Mouse (Mus musculus) sigmoid colon, adult 10 weeks (tissue): ENCODE data around the gene Mbd4. TPM values are rescaled to one million over a fixed set of nuclear protein-coding genes. Genes with fewer than 3 reads are reported as not detected.

ENCODE experiments used
- polyA plus RNA-seq: library from polyadenylated mRNA; stranded (reverse); fragments of 350-450 nt; fragmentation: Illumina TruSeq; extraction: RNeasy Lipid Tissue Mini Kit (QIAGEN cat#74804); gene quantifications from one replicate; pipeline ENCODE4 v1.2.3, GENCODE M21; 2014; ENCODE audit warnings: low read depth, low replicate concordance

Mbd4 gene
- polyA plus RNA-seq = 7.8 TPM

DNA sequence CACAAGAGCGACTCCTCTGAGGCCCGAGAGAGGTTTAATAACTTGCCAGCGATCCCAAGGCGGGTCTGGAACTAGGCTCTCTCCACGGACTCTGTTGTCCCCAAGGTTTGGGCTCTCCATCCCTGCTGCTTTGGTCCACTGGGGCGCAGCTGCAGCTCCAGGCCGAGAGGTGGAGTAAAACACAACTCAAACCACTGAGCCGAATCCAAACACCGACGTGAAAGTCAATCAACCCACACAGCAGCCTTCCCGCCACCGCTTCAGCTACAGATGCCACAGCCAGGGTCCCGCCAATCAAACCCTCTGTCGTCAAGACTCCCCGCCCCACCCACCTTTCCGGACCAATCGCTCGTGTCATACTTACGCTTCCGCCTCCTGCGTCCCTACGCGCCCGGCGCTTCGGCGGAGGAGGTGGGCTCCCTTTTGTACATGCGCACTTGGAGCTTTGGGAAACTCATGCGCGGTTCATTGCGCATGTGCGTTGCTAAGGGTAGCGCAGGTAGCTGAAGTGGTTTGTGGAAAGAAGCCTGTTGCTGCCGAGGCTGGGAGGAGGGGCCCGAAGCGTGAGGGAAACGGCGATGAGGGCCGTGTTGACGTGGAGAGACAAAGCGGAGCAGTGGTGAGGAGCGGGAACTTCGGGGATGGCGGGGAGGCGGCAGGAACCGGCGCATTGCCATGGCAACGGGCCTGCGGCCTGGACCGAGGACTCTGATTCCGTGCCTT lies at the start of gene Mbd4, which contains the start of gene Ift122:
TSS of gene Mbd4 (minus strand) at position 281 of the 723 bp plus-strand sequence.
TSS of gene Ift122 (plus strand) at position 380 of the 723 bp plus-strand sequence.

DNA sequence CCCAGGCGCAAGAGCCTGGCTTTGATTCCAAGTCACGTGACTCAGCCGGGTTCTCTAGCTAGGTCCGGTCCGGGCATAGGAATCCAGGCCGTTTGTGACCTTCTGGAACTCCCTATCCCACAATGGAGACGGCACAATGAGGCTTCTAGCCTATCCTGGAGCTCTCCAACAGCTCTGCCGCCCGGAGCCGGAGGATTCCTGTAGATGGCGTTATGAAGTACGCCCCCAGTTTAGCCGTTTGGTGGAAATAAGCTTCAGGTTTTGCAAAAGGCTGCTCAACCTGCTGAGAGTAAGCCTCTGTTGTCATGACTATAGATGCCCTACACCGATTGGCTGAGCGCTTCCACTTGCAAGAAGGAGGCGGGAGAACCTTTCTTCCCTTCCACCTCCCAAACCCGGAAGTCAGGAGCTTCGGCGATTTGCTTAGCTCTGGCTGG lies 15.0 kb downstream of the Mbd4 start, which contains the start of gene Efcab12:
TSS of gene Efcab12 (minus strand) at position 252 of the 437 bp plus-strand sequence.

DNA sequence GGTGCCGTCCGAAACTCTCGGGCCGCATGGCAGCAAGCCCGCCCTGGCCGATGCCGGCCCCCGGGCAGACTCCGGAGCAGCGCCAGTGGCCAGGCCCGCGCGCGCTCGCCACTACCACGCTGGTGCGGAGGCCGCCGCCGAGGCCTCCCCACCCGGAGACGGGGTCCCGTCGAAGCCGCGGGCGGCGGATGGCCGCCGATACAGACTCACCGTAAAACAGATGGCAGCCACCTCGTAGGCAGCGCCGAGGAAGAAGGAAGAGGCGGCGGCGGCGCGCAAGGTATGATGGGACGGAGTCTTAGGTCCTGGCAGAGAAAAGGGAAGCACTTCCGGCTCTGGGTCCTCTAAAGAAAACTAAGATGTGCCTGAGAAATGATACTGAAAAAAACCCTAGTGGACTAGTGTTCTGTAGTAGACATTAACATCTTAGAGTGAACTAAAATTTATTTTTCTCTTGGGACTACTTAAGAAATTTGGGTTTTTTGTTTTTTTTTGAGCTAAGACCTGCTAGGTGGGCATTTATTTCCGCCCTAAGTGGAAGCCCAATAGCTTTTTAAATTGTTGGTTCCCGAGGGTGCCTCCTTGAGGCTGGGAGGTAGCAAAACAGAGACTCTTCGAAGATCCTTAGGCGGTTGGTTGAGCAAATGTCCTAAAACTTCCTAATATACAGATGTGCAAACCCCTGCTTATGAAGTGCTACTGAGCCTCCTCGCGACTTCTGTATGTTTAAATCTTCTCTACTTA lies 44.5 kb downstream of the Mbd4 start, which contains the start of gene Rpl32:
TSS of gene Rpl32 (minus strand) at position 260 of the 744 bp plus-strand sequence.

Other genes with a start within 250 kb of the Mbd4 start
- 59.6 TPM for gene Raf1, start 176.7 kb downstream of the Mbd4 start, polyA plus RNA-seq
- gene Tmem40, start 91.0 kb downstream of the Mbd4 start, polyA plus RNA-seq = not detected
- gene Cand2, start 78.8 kb downstream of the Mbd4 start, polyA plus RNA-seq = 2.3 TPM
- 203 TPM for gene Rpl32, start 44.6 kb downstream of the Mbd4 start, polyA plus RNA-seq
- not detected for gene Efcab12, start 15.0 kb downstream of the Mbd4 start, polyA plus RNA-seq
- gene Ift122, start 99 bp upstream of the Mbd4 start, polyA plus RNA-seq = 3.0 TPM
- gene Rho, start 78.4 kb upstream of the Mbd4 start, polyA plus RNA-seq = not detected
- not detected for gene H1foo, start 91.6 kb upstream of the Mbd4 start, polyA plus RNA-seq
- gene Plxnd1, start 141.6 kb upstream of the Mbd4 start, polyA plus RNA-seq = 2.2 TPM